Mouse (Mus musculus): ENCODE measurements around the gene D630045J12Rik.

Gene D630045J12Rik

DNA sequence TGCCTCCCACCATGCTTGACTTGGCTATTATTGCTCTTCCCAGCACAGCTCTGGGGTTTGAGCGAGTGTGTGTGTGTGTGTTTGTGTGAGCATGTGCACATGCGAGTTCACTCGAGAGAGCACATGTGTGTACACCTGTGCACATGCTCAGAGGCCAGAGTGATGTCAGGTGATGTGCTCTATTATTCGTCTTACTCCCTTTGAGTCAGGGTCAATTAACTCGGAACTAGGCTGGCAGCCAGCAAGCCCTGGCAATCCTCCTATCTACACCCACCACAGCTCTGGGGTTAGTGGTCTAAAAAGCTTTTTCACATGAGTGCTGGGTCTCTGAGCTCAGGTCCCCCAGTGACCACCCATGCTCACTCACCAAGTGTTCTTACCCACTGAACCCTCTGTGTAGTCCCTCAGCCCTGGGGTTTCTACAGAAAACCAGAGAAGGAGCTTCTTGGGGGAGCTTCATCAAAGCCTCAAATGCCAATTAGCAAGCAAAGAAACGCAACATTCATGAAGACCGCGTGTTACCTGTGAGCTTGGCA, 11.4 kb downstream of the D630045J12Rik start:
- DNase-seq, result peak; percentile 56

DNA sequence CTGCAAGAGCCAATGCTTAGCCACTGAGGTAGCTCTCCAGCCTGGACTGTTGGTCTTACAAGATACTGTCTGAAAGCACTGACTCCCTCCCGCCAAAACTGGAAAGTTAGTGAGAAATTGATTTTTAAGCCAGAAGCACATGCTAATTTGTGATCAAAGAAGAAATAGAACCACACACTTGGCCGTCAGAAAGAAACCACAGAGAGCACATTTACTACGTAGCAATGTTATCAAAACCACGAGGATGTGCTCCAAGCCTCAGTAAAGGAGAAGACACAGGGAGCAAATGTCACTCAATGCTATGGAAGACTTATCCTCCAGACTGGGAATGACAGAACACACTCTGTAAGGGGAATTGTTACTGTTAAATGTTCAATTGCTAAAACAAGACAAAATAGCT, 12.3 kb downstream of the D630045J12Rik start:
- DNase-seq, result no peak

DNA sequence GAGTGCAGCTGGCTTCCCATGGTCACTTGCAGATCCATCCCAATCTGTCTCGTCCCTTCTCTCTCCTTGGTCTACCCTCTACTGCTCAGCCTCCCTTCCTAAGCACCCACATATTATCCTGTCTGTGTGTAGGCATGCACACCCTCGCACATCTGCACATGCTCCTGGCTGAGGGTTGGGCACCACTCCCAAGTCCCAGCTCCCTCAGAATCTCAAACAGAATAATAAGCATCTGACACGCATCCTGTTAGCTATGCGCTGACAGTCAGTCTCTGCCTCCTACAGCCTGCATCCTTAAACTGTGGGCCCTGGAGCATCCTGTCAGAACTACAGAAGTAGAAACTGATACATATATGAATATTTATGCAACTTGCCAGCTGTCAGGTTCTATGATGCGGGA, 13.2 kb downstream of the D630045J12Rik start:
- DNase-seq, result no peak

DNA sequence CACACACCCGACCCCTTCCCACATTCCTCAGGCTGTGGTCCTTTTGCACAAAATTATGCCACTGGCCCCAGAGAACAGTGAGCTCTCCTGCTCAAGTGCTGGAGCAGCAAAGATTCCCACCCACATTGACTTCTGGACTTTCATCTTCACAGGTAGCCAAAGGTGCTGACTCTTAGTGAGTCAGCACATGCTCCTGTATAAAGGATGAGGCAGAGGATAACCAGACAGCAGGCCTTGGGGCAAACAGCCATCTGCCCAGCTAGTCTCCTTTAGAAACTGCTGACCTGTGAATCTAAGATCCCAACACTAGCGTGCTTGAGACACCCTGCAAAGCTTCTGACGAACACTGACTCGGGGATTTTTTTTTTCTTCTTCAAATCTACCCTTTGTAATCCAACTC, 15.4 kb downstream of the D630045J12Rik start:
- DNase-seq, result peak; percentile 77

DNA sequence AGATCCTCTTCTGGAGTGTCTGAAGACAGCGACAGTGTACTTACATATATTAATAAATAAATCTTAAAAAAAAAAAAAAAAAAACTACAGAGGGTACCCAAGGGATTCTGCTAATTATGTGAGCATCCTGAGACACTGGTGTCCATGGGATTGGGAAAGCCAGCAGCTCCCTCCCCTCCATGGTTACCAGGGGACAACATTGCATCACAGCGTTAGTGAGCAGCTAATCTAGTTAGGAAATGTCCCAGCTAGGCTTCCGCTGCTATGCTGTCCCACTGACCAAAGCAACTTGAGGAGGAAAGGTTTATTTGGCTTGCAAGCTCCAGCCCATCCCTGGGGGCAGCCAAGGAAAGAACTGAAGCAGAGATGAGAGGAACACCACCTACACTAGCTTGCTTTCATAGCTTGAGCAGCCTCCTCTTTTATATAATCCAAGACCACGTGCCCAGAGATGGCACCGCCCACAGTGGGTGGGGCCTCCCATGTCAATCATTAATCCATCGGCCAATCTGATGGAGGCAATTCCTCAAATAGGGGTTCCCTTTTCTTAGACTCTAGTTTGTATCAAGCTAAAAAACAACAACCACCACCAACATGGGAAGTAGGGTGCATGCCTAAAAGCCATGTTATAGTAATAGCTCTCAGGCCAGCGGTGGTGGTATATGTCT, 17.7 kb downstream of the D630045J12Rik start:
- no peak for DNase-seq

DNA sequence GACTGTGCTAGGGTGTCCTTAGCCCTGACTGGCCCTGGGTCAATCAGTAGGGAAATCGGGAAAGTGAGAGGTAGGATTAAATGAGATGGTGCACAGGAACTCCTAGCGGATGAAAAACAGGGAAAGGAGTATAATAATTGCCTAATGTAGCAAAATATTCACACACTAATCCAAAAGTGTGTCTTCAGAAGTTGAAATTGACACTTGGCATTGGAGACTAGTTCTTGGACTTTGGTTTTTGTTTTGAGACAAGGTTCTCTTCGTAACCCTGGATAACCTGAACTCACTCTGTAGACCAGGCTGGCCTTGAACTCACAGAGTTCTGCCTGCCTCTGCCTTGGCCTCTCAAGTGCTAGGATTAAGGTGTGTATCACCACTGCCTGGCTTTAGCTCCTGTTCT, 20.0 kb downstream of the D630045J12Rik start:
- no peak for DNase-seq

DNA sequence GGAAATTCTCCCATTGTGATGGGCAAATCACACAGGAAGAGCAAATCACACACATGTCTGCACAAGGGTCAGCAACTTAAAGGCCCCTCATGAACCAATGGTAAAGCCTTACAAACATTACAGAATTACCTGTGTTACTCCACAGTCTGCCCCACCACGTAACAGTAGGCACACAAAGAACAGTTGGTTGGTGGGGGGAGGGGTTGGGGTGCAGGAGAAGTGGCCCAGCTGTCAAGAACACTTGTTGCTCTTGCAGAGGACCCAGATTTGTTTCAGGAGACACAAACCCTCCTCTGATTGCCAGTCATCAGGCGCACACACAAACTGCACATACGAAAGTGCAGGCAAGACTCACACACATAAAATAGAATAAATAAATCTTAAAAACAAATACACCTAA, 20.9 kb downstream of the D630045J12Rik start:
- no peak for DNase-seq

DNA sequence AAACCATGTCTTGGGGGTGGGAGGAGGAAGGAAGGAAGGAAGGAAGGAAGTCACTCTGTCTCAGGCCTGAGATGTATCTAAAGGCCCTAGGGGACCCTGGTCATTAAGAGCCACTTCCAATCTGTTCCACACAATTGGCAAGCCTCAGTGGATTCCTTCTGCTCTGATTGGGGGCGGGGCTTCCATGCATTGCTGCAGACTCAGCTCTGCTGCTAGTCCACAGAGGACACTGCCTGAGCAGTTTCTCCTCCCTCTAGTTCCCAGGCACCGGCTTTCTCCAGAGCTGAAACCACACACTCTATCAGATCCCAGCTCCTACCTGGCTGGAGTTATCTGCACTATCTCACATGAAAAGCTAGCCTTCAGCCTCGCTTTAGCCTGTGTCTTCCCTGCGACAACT, 21.8 kb downstream of the D630045J12Rik start:
- DNase-seq, result peak; percentile 69

DNA sequence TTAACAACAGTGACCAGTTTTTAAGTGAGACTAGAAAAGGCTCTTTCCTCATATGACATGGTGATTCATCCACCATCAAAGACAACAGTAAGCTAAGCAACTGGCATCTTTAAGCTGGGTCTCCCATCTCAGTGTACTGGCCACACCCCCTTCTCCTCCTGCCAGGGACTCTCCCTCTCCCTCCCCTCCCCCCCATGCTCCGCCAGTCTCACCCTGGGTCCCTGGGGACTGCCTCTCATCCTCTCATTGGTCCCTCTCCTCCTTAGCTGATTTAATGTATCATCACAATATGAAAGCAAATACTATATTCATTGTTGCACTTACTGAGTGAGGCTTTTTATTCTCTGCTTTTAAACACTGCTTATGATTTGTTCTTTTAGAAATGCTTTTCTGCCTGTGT, 29.7 kb downstream of the D630045J12Rik start:
- DNase-seq, result no peak

DNA sequence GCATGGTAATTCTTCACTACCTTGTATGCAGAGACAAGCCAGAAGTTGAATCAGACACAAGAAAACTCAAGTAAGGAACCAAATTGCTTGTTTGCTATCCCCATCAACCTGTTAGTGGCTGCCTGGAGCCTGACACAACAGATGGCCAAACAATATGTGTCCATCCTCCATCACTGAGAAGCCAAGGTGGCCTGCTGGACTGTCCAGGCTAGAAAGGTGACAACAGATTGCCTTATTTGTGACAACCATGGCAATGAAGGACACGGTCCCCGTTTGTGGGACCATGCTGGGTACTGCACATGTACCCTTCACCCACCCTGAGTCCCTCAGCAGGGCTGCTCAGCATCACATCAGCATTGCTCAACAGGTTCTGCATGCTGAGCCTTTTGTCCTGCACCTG, 34.5 kb downstream of the D630045J12Rik start:
- DNase-seq, result no peak

DNA sequence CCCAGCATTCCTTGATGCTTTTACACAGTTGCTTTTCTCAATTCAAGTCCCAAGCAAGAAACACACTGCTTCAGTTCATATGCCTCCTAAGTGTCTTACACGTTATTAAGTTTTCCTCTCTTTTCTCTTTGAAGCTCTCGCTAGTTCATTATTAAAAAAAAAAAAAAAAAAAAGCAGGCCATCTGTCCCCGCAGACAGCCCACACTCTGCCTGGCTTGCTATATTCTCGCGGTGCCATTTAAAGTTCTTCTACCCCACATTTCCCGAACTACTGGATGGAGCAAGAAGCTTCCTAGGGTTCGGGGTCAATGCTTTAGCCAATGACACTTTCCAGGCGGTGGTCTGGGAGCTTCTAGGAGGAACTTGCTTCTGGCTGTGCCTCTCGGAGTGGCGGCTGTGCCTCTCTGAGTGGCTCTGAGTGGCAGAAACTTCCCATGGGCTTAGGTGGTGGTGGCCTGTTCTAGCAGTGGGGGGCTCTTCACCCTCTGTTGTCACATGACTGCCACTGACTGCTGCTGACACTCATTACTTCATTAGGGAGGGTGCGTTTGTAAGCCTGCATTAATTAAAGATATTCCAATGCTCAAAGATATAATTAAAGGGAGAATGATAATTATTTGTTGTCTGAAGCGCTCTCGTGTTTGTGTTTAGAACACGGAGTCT, 38.2 kb downstream of the D630045J12Rik start:
- DNase-seq, result no peak

DNA sequence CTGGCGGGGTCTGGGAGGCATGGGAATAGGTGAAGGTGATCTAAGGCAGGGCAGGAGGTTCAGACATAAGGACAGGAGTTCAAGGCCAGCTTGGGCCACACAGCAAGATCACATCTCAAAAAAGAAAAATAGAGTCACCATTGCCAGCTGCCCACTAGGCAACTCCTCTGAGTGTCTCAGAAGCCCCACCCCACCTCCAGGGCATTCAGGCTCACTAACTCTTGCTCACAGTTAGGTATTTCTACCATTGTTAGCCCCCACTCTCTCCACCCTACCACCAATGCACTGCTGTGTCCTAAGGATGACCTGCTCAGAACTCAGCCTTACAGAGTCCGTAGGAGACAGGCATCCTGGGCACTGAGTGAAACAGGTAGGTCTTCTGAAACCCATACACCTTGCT, 46.2 kb downstream of the D630045J12Rik start:
- DNase-seq, result no peak

DNA sequence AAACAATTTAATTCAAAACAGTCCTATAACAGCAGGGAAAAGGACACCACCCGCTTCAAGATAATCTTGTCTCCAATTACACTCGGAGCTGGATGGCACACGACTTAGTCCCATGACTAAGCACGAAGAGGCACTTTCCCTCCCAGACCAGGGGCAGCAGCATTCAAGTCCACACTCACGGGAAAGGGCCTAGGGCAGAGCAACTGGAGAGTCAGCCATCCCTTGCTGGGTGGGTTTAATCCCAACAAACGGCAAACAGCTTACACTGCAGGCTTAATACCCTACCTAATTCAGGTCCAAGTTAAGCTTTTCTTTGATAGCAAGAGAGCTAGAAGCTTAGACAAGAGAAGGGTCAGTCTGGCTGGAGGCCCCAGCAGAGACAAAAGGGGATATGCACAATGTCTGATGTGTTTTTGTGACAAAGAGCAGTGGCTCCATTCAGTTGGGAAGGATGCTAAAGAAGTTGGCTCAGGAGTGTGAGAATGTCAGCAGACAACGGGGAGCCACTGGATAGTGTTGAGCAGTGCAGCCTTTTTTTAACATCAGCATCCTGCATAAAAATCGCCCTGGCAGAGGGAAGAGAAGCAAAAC, 46.8 kb downstream of the D630045J12Rik start:
- DNase-seq, result no peak

DNA sequence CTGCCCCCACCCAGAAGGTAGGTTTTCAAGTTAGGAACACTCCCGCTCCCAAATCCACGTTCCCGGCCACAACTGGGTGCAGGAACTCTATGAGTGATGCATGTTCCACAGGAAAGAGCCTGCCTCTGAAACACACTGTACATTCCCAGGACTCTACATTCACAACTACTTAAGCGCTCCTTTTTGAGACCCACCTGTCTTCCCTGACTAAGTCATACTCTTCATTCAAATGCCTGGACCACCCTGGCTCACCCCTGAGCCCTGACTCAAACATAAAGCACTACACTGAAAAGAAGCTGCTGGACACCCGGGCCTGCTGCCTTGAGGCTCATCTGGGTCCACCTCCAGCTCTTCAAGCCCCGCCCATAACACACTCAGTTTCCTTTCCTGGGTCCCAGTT, 48.4 kb downstream of the D630045J12Rik start:
- DNase-seq, result no peak

DNA sequence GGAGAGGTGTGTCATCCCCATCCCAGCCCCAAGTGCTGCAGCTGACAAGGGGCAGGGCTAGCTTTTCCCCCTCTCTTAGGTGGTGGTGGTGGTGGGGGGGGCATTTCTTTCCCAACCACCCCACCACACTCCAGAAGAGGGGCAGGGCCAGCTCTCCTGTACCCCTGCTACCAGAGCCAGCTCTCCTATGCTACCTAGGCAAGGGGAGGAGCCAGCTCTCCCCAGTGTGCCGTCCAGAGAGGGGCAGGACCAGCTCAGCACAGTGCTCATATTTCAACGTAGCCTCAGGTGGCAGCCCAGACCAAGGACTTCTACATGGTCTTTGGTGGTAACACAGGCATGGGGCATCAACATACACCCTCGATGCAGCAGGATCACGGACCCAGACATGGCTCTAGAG, 50.0 kb downstream of the D630045J12Rik start:
- DNase-seq, result no peak

DNA sequence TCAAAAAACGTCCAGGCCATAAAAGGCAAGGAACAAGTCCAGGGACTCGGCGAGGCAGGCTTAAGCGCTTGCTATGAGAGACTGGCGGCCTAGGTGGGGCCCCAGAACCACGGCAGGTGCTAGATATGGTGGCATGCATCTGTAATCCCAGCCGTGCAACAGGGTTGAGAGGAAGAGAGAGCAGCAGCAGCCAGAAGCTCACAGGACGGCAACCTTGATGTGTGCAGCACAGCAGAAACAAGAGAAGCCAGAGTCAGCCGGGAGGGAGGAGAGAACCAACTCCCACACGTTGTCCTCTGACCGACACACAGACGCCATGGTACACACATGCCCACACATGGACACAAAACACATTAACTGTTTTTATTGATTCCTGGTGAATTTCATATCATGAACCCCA, 51.0 kb downstream of the D630045J12Rik start:
- peak; percentile 29 for DNase-seq

DNA sequence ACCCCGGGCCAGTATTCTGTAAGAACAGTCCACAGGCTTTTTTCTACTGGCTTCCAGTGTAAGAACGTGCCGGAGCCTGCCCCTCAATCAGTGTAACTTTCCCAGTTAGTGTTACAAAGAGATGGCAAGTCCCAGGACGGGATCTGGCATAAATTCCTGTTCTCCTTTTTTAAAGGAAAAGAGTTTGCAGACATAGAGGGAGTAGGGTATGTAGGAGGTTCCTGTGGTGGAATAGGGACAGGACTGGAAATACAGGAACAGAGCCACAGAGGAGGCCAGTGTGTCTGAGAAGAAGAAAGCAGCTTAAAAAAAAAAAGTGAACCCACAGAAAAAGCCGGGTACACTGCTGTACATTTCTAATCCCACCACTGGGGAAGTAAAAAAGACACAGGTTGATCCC, 52.3 kb downstream of the D630045J12Rik start:
- DNase-seq, result no peak

DNA sequence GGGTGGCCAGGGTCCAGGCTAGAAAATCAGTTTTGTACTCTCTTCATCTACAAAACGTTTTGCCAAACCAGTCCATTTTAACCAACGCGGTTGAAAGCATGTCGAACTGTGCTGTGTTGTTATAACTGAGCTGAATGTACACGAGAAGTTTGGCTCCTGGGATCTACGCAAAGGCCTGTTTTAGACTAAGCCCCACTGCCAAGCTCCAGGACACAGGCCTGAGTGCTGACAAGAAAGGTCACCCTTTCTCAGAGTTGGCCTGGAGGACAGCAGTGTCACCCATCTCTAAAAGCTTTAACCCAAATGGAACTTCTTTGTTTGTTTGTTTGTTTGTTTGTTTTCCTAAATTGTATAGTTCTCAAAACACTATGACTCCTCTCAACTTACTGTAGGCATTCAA, 54.2 kb downstream of the D630045J12Rik start:
- no peak for DNase-seq

DNA sequence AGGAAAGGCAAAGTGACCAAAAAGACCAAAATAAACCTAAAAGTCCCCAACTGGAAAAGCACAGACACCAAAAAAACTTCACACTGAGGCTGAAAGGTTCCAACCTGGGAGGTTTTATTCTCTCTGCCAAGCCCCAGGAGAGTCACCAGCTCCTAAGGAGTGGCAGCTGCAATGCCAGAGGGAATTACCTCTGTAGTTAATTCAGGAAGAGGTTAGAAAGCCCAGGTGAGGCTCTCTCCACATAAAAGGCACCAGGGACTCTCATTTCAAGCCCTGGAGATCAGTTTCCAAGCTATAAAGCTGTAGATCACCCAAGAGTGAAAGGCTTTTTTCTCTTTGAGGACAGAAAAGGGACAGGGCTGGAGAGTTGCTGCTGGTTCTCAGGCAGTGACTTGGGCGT, 55.1 kb downstream of the D630045J12Rik start:
- DNase-seq, result no peak

DNA sequence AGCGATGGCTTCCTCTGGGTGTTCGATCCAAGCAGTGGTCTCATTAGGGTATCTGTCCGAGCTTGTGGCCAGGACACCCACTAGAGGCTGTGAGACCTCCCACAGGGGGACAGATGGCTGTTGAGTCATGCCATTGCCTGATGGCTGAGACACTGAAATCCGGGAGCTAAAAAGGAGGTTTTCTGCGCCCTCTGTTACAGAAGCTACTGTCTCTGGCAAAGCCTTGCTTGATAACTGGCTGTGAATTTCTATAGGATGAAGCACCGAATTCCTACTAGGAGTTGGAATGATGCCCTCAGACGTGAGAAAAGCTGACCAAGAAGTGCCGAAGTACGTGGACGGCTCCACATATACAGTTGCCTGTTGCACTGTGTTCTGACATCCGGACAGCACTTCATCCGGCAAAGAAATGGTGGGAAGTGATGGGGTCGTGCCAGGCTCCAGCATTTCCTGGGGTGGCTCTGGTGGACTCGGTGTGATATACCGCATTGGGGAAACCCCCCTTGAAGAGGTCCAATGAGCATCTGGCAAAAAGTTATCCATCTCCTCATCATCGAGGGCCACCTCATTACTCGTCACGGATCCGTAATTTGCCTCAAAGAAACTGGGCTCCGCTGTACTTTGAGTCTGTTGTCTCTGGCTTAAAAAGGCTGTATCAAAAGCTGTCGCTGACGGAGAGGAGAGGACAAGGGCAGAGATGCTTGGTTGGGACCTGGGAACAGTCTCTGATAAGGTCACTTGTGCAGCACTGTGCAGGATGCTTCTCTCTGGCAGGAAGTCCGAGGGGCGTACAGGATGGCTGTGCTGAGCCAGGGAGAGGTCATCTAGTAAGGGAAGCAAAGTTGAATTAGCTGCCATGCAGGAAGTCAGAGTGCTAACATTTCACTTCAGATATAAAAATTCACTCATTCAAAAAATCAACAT, 57.3 kb downstream of the D630045J12Rik start:
- DNase-seq, result no peak

DNA sequence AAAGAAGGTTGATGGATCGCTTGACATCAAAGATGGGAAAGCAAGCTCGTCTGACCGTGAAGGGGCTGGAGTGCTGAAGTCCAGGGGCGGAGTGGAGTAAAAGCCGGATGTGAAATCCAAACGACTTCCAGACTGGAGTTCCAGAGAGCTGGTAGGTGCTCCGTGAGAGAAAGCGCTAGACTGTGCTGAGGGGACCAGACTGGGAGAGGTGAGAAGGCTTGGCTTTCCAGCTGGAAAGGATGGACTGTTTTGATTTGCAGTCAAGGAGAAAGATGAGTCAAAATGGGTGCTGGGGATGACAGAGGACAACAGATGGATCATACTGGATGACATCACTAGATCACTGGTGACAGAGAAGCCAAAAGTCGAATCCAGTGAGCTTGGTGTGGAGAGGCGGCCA, 58.5 kb downstream of the D630045J12Rik start:
- DNase-seq, result no peak

DNA sequence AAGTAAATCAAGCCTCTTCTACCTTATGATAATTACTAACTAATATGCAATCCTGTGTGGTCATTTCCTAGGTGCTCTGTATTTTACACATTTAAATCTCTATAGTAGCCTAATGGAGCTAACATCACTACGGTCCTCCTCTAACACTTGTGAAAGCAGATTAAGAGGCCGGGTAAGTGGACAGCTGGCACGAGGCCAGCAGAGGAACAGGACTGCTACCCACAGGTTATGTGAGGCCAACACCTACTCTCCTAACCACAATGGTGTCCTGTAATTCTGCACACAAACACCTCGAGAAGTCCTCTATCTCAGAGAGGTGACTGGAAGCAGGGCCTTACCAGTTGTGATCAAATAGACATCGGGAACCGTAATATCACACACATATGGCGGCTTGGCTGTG, 59.8 kb downstream of the D630045J12Rik start:
- no peak for DNase-seq

DNA sequence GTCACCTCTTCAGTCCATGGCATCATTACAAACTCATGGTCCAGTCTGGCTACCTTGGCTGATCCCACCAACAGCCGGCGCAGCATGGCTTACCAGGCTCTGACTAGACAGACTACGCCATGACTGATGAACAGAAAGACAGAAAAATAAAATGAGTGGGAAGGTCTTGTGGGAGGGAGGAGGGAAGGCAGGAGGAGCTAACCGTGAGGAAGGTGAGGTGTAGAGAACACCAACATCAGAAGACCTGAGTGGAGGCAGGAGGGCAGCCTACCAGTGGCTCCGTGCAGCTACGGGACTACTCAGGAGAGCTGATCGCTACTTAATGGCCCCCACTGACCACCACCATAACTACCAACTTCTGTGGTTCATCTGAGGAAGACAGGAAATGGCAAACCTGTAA, 60.9 kb downstream of the D630045J12Rik start:
- no peak for DNase-seq

Measured in kidney, postnatal 14 days (tissue).